Mouse (Mus musculus) liver, postnatal 0 days (tissue): ENCODE data around the gene Renbp.

Experiments used
- CTCF ChIP-seq: sonication (generic); IDR thresholded peaks from 2 replicates; pipeline ENCODE4 v1.5.1; 2016; ENCODE audit warnings: antibody characterized with exemption, low read depth
- EP300 ChIP-seq: IDR thresholded peaks from 2 replicates; pipeline ENCODE4 v1.6.1; 2016; ENCODE audit warnings: antibody characterized with exemption, low read depth, mild to moderate bottlenecking

DNA sequence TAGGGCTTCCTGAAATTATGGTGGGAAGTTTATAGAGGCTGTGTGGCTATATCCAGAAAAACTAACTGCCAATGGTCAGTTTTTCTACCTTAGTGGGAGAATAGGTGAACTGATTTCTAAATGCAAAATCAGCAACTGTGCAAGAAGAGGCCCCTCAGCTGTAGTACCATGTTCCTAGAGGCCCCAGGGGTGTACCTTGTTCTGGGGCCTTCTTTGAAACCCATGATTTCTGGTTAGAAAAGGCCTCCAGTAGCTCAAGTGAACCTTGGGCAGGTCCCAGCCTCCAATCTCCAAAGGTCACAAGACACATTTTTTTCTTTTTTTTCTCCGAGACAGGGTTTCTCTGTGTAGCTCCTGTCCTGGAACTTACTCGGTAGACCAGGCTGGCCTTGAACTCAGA lies 11.6 kb upstream of the Renbp start:
- TF ChIP-seq CTCF (no peak), EP300 (no peak)
